Mouse (Mus musculus): ENCODE data around the gene Ryr2.

GRCm38 (mm10) chr13:11919448-11919847, 187.3 kb downstream of the Ryr2 start:
- TF ChIP-seq ZNF384 (IDR thresholded peaks at IDR 0.05; ENCODE audit: low read depth, low read length) (no peak), MAFK (IDR thresholded peaks at IDR 0.05; ENCODE audit: insufficient read depth, low read depth, low read length) (no peak), ZC3H11A (IDR thresholded peaks at IDR 0.05; ENCODE audit: borderline replicate concordance, low read depth, low read length) (no peak)
